Mouse (Mus musculus): Measurements from ENCODE around the gene Mthfd1. TPM values are rescaled to one million over a fixed set of nuclear protein-coding genes. Genes with fewer than 3 reads are reported as not detected.
A peak's percentile ranks its signal among the peaks of the same experiment; 100 is the strongest.

Gene Mthfd1
- total and polyA plus RNA-seq, 3 experiments = 110 to 133 (median 112) TPM

- TF ChIP-seq NELFE (IDR thresholded peaks at IDR 0.05; ENCODE audit: low read depth, low read length) = no peak
- Histone ChIP-seq H3K4me2 (ENCODE audit: insufficient read depth, low read depth, poor library complexity, severe bottlenecking) (no peak overlapping the region), H3K27me3 (replicated peaks) (no peaks in the 10 kb centered on the region), H3K9me3 (replicated peaks; ENCODE audit: low read length) (no peaks in the 10 kb centered on the region), H3K4me1 (ENCODE audit: control insufficient read depth in 1 of 2, insufficient read depth in 2 of 2) (peaks cover 10 to 31% of the 10 kb centered on the region in 2 experiments), H3K36me3 (replicated peaks in 1 of 2; ENCODE audit: control insufficient read depth in 1 of 2, insufficient read depth in 1 of 2, low read length in 1 of 2) (peaks cover 55 to 80% of the 10 kb centered on the region in 2 experiments), H3K9ac (ENCODE audit: insufficient read depth, low read depth) (no peak overlapping the region), H3K4me3 (replicated peaks in 1 of 3; ENCODE audit: low read depth in 2 of 3, low read length in 2 of 3, poor library complexity in 1 of 3) (no peak overlapping the region), H3K79me2 (replicated peaks; ENCODE audit: control insufficient read depth, extremely low read depth, insufficient read depth, poor library complexity, severe bottlenecking) (no peaks in the 10 kb centered on the region), H3K27ac (ENCODE audit: insufficient read depth, low read depth) (no peak overlapping the region)
- peak; percentile 19 for DNase-seq (ENCODE audit: extremely low read depth)
- dilution Hi-C loops (cut with MboI; ENCODE audit: extremely low pct_ligation_motif_present, extremely low pct_unique_long_range_greater_than_20kb, low sequenced_read_pairs) (no loop called here), in situ Hi-C loops (cut with MboI; ENCODE audit: low pct_ligation_motif_present, low pct_unique_long_range_greater_than_20kb, low sequenced_read_pairs) (no loop called here)
Observed at GRCm38 (mm10) chr12:76311951-76312350, 56.9 kb downstream of the Mthfd1 start.

DNA sequence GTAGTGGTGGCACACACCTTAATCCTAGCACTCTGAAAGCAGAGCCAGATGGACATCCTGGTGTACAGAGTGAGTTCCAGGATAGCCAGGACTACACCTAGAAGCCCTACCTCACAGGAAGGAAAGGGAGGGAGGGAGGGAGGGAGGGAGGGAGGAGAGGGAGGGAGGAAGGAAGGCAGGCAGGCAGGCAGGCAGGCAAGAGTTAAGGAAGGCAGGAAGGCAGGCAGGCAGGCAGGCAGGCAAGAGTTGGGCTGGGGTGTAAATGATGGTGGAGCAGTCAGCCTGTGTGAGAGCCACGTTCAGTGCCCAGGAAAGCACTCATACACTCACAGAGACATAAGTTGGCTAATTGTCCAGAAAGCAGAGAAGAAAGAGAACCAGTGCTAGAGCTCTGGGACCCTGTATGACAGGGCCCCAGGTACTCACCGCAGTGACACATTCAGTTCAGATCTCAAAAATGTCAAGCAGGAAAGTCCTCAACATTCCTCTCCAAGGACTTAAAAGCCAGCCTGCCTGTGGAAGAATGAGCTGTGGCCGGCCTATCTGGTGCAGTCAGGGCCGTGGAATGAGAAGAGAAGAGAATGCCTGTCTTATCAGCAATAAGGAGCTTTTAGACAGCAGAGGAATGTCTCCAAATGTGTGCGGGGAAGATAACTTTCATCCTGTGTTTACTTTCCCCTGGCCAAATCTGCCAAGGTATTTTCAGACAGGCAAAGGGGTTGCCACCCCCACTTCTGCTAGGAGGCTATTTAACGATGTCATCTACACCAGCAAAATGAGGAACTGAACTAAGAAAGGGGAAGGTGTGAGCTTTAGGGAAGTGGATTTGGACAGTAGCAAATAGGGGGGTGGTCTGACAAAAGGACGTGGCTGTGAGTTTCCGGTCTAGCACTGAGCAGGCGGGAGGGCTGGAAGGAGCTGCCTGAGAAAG, 63.4 kb downstream of the Mthfd1 start:
- no peaks in the 10 kb centered on the region for H3K9me3 ChIP-seq (replicated peaks; ENCODE audit: low read length)
- no peaks in the 10 kb centered on the region for H3K27me3 ChIP-seq (replicated peaks)
- peaks cover 56 to 90% of the 10 kb centered on the region in 2 experiments for H3K36me3 ChIP-seq (replicated peaks in 1 of 2; ENCODE audit: control insufficient read depth in 1 of 2, insufficient read depth in 1 of 2, low read length in 1 of 2)
- dilution Hi-C loops (cut with MboI; ENCODE audit: extremely low pct_ligation_motif_present, extremely low pct_unique_long_range_greater_than_20kb, low sequenced_read_pairs) = no loop called here
- peak overlapping the region in 1 of 3 experiments; percentile 30 for H3K4me3 ChIP-seq (replicated peaks in 1 of 3; ENCODE audit: low read depth in 2 of 3, low read length in 2 of 3, poor library complexity in 1 of 3)
- H3K4me1 ChIP-seq (ENCODE audit: control insufficient read depth in 1 of 2, insufficient read depth in 2 of 2) = peaks cover 13 to 35% of the 10 kb centered on the region in 2 experiments
- peak overlapping the region; percentile 81 for H3K27ac ChIP-seq (ENCODE audit: insufficient read depth, low read depth)
- H3K79me2 ChIP-seq (replicated peaks; ENCODE audit: control insufficient read depth, extremely low read depth, insufficient read depth, poor library complexity, severe bottlenecking) = no peaks in the 10 kb centered on the region
- in situ Hi-C loops (cut with MboI; ENCODE audit: low pct_ligation_motif_present, low pct_unique_long_range_greater_than_20kb, low sequenced_read_pairs) = no loop called here
- DNase-seq (ENCODE audit: extremely low read depth) = peak; percentile 92
- peak overlapping the region; percentile 52; the same call in 1 of the 2 replicates for H3K4me2 ChIP-seq (ENCODE audit: insufficient read depth, low read depth, poor library complexity, severe bottlenecking)
- H3K9ac ChIP-seq (ENCODE audit: insufficient read depth, low read depth) = peak overlapping the region; percentile 14
- peak; percentile 91 for TF ChIP-seq IRF4 (IDR thresholded peaks at IDR 0.05; ENCODE audit: low read depth, low read length)
- no peak for TF ChIP-seq ZNF384 (IDR thresholded peaks at IDR 0.05; ENCODE audit: low read depth, low read length)
- no peak for TF ChIP-seq NRF1 (IDR thresholded peaks at IDR 0.05; ENCODE audit: low read depth, low read length)
- no peak for TF ChIP-seq RAD21 (IDR thresholded peaks at IDR 0.05; ENCODE audit: low read depth, low read length)
- TF ChIP-seq MAFK (IDR thresholded peaks at IDR 0.05; ENCODE audit: insufficient replicate concordance, low read length) = no peak
- peak; percentile 75 for TF ChIP-seq MEF2A (IDR thresholded peaks at IDR 0.05; ENCODE audit: borderline replicate concordance, low read depth, low read length)
- no peak for TF ChIP-seq POLR2A (IDR thresholded peaks at IDR 0.05; ENCODE audit: low read depth, low read length)
- peak; percentile 53; the same call in 1 of the 2 replicates for TF ChIP-seq JUND (conservative IDR thresholded peaks at IDR 0.05; ENCODE audit: low read depth, low read length)
- TF ChIP-seq POLR2AphosphoS2 (IDR thresholded peaks at IDR 0.05; ENCODE audit: low read depth, low read length) = no peak
- TF ChIP-seq TBP (conservative IDR thresholded peaks at IDR 0.05; ENCODE audit: low read depth, low read length) = 0 out of 2 replicates have a peak, but pooled peaks have one; percentile 14
- TF ChIP-seq JUN (IDR thresholded peaks at IDR 0.05; ENCODE audit: insufficient read depth, low read depth, low read length) = 0 out of 2 replicates have a peak, but pooled peaks have one; percentile 18
- TF ChIP-seq BHLHE40 (IDR thresholded peaks at IDR 0.05; ENCODE audit: low read depth, low read length) = peak; percentile 24; the same call in 1 of the 2 replicates
- TF ChIP-seq USF2 (conservative IDR thresholded peaks at IDR 0.05; ENCODE audit: low read depth, low read length) = no peak
- TF ChIP-seq NELFE (IDR thresholded peaks at IDR 0.05; ENCODE audit: low read depth, low read length) = peak; percentile 41
- 0 out of 2 replicates have a peak, but pooled peaks have one; percentile 33 for TF ChIP-seq MYC (IDR thresholded peaks at IDR 0.05; ENCODE audit: low read depth, low read length)
- TF ChIP-seq KAT2A (IDR thresholded peaks at IDR 0.05; ENCODE audit: insufficient replicate concordance, low read length) = no peak
- no peak for TF ChIP-seq ZC3H11A (IDR thresholded peaks at IDR 0.05; ENCODE audit: low read depth, low read length)
- peak; percentile 41; the same call in 1 of the 2 replicates for TF ChIP-seq HCFC1 (IDR thresholded peaks at IDR 0.05; ENCODE audit: low read depth, low read length)
- no peak for TF ChIP-seq ZMIZ1 (IDR thresholded peaks at IDR 0.05; ENCODE audit: low read depth, low read length)
- TF ChIP-seq USF1 (IDR thresholded peaks at IDR 0.05; ENCODE audit: low read depth, low read length) = no peak
- no peak for TF ChIP-seq PAX5 (IDR thresholded peaks at IDR 0.05; ENCODE audit: low read length)
- peak; percentile 67; the same call in 1 of the 2 replicates for TF ChIP-seq MAZ (IDR thresholded peaks at IDR 0.05; ENCODE audit: low read depth, low read length)
- TF ChIP-seq E2F4 (IDR thresholded peaks at IDR 0.05; ENCODE audit: insufficient replicate concordance, low read depth, low read length) = 0 out of 2 replicates have a peak, but pooled peaks have one; percentile 44
- TF ChIP-seq TCF12 (IDR thresholded peaks at IDR 0.05; ENCODE audit: low read depth, low read length) = peak; percentile 53; the same call in 1 of the 2 replicates
- no peak; the same call in 1 of the 2 replicates for TF ChIP-seq CHD1 (IDR thresholded peaks at IDR 0.05; ENCODE audit: low read depth, low read length)
- TF ChIP-seq SIN3A (IDR thresholded peaks at IDR 0.05; ENCODE audit: low read length) = peak; percentile 44
- no peak for TF ChIP-seq CTCF (conservative IDR thresholded peaks at IDR 0.05 in 1 of 2, IDR thresholded peaks at IDR 0.05 in 1 of 2; ENCODE audit: low read depth in 2 of 2, low read length in 2 of 2)
- peak; percentile 81 for TF ChIP-seq RCOR1 (conservative IDR thresholded peaks at IDR 0.05; ENCODE audit: low read depth, low read length)
- peak; percentile 73 for TF ChIP-seq ELF1 (IDR thresholded peaks at IDR 0.05; ENCODE audit: low read depth, low read length)
- TF ChIP-seq MAX (IDR thresholded peaks at IDR 0.05; ENCODE audit: low read length) = peak; percentile 25; the same call in 1 of the 2 replicates

All from CH12.LX (cell line).